Mouse (Mus musculus) cerebellum, adult 9-11 months (tissue): Measurements from ENCODE around the gene Aco2.
"Not testable (repeated sequence)": the region's sequence is repeated elsewhere in the genome, so short reads cannot be mapped to it uniquely, and the experiment has no call there.

ENCODE experiments used
- DNase-seq: peaks from one replicate; pipeline ENCODE4 v3.0.0; 2022

The Aco2 gene

GRCm38 (mm10) chr15:81879531-81880401 is 7.7 kb downstream of the Aco2 start:
- DNase-seq = peak; percentile 39

- DNase-seq = no peak
These were observed 10.2 kb downstream of the Aco2 start for GRCm38 (mm10) chr15:81882348-81882747.

- DNase-seq = no peak
These were observed 13.4 kb downstream of the Aco2 start for GRCm38 (mm10) chr15:81885418-81885934.

- DNase-seq = no peak
These were observed 14.9 kb downstream of the Aco2 start for GRCm38 (mm10) chr15:81886795-81887550.

GRCm38 (mm10) chr15:81889175-81889574 is 17.1 kb downstream of the Aco2 start:
- peak; percentile 82 for DNase-seq

- DNase-seq = no peak
These were observed 19.2 kb downstream of the Aco2 start for GRCm38 (mm10) chr15:81891140-81891802.

GRCm38 (mm10) chr15:81891822-81892580 is 19.9 kb downstream of the Aco2 start:
- DNase-seq = no peak

- no peak for DNase-seq
These were observed 21.9 kb downstream of the Aco2 start for GRCm38 (mm10) chr15:81894002-81894401.

- no peak for DNase-seq
These were observed 24.3 kb downstream of the Aco2 start for GRCm38 (mm10) chr15:81896407-81896806.

GRCm38 (mm10) chr15:81897607-81898285 is 25.6 kb downstream of the Aco2 start:
- no peak for DNase-seq

- peak; percentile 66 for DNase-seq
These were observed 26.6 kb downstream of the Aco2 start for GRCm38 (mm10) chr15:81898751-81899150.

GRCm38 (mm10) chr15:81904939-81905338 is 32.8 kb downstream of the Aco2 start:
- peak; percentile 68 for DNase-seq

GRCm38 (mm10) chr15:81907953-81908352 is 35.8 kb downstream of the Aco2 start:
- DNase-seq = no peak

GRCm38 (mm10) chr15:81908767-81909166 is 36.7 kb downstream of the Aco2 start:
- DNase-seq = not testable (repeated sequence)

- no peak for DNase-seq
These were observed 40.4 kb downstream of the Aco2 start for GRCm38 (mm10) chr15:81912498-81912897.

- no peak for DNase-seq
These were observed 42.6 kb downstream of the Aco2 start for GRCm38 (mm10) chr15:81914668-81915067.

GRCm38 (mm10) chr15:81915663-81916062 is 43.6 kb downstream of the Aco2 start:
- DNase-seq = no peak

GRCm38 (mm10) chr15:81917201-81917600 is 45.1 kb downstream of the Aco2 start:
- no peak for DNase-seq

- peak; percentile 70 for DNase-seq
These were observed 45.7 kb downstream of the Aco2 start for GRCm38 (mm10) chr15:81917621-81918463.

GRCm38 (mm10) chr15:81919062-81919461 is 47.0 kb downstream of the Aco2 start:
- peak; percentile 61 for DNase-seq
